Mouse (Mus musculus): Measurements from ENCODE around the gene Gm11273. TPM values are rescaled to one million over a fixed set of nuclear protein-coding genes. Genes with fewer than 3 reads are reported as not detected.
A peak's percentile ranks its signal among the peaks of the same experiment; 100 is the strongest.
"Not testable (repeated sequence)": the region's sequence is repeated elsewhere in the genome, so short reads cannot be mapped to it uniquely, and the experiment has no call there.

Gm11273 gene
- 10 to 100 TPM; 60.5 to 66.3 TPM for total RNA-seq (2021)
- long read RNA-seq, experiment 1, transcript Gm11273-201 (1 exons, 390 nt), result major isoform, 68 of 68 reads
- long read RNA-seq, experiment 1, partial matches to known transcripts, result 0 of 68 reads
- long read RNA-seq, experiment 1, other reads (novel, unspliced or antisense), result 0 of 68 reads
- long read RNA-seq, experiment 2, transcript Gm11273-201 (1 exons, 390 nt), result major isoform, 68 of 68 reads
- long read RNA-seq, experiment 2, partial matches to known transcripts, result 0 of 68 reads
- long read RNA-seq, experiment 2, other reads (novel, unspliced or antisense), result 0 of 68 reads

DNA sequence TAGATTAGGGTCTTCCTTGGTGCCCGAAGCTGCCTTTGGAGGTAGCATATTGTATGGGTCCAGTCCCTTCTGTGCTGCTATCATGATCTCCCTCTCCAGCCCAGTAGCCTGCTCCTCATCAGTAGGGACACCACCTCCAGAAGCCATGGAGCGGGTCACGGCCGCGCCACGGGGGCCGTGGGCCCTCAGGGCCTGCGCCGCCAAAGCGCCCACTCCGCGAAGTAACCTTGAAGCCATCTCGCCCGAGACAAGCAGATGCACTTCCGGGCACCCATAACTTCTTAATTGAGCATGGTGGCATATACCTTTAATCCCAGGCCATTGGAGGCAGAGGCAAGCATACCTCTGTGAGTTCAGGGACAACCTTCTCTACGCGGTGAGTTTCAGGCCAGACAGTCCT, at the start of gene Gm11273:
Gene Gm11273 (minus strand): TSS at position 237 of the 400 bp plus-strand sequence.
- not testable (repeated sequence) for DNase-seq (ENCODE audit: low spot score in 2 of 2)

DNA sequence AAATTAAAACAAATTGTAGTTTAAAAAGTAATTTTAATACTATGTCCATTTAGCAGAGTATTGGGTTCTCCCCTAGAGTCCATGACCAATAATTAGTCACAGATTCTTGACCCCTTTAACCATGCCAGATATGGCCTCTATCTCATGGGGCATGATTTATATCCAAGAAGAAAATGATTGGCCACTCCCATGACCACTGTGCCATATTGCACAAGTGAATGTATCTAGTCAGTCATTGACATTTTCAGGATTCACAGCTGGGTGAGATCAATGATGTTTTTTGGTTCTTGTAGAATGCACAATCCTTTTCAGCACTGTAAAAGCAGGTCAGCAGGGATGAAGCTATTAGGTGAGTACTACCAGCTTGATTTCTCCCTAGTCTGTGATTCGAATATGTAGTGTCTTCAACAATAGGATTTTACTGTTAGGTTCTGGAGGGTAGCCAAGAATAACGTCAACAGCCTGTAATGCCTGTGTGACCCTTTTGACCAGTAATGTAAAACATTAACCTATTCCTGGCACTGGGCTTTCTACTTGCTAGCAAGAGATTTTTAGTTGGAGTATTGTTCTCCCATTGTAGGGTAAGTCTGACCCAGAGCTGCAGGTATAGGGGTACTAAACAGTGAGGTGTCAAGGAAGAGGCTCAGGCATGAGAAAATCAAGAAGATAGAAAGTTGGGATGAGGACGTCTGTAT, 49.3 kb upstream of the Gm11273 start:
- no peak for DNase-seq (ENCODE audit: low spot score in 2 of 2)

DNA sequence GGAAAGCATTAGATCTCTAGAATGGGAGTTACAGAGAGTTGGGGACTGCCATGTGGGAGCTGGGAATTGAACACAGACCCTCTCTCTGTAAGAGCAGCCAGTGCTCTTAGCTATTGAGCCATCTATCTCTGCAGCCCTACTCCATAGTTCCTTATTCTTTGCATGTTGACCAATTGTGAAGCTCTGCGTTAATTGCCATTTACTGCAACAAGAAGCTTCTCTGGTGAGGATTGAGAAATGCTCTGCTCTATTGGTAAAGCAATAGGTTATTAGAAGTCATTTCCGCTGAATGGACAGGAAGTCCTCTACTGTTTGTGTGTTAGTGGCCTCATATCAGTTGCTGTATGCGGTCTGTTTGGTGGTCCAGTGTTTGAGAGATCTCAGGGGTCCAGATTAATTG, 48.3 kb upstream of the Gm11273 start:
- DNase-seq (ENCODE audit: low spot score in 2 of 2), result no peak

DNA sequence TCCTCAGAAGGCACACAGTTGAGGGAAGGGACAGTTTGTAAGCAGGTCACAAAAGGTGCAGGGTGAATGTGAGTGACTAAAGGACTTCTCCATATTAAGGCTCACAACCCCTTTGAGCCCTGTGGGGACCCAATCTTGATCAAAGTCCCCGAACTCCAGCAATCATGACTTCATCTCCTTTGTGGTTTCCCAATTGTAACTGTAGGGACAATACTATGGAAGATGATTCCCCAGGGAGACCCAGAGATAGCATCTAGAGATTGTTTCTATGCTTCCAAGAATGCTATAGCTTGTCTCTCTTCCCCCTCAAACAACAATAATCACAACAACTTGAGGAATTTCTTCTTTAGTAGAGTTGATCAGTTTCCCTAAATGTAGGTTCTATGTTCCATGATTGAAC, 41.5 kb upstream of the Gm11273 start, which contains the start of gene Olfr1366:
Gene Olfr1366 (minus strand): TSS at position 101 of the 400 bp plus-strand sequence.
- no peak for DNase-seq (ENCODE audit: low spot score in 2 of 2)

DNA sequence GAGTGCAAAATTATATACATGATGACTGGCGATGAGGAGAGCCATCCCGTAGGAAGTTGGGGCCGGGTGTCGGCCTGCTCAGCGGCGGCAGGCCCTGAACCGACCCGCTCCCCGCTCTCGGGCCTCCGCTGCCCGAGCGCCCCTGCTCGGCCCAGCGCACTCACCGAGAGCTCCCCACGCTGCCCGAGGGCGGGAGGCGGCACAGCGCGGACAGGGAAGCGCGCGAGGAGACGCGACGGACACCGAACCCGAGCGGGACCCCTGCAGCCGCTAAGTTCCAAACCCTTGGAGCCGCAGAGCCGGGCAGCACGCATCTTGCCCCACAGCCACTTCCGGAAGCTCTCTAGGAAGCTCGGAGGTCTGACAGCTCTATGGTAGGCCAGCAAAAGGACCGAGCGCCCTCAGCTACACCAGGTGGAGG, 29.6 kb upstream of the Gm11273 start, which contains the start of gene Zkscan8:
Gene Zkscan8 (minus strand): TSS at position 340 of the 421 bp plus-strand sequence.
- peak; percentile 85 to 88 for DNase-seq (ENCODE audit: low spot score in 2 of 2)

- DNase-seq (ENCODE audit: low spot score in 2 of 2), result no peak
Observed at GRCm38 (mm10) chr13:21530136-21530535, 28.9 kb upstream of the Gm11273 start.

- DNase-seq (ENCODE audit: low spot score in 2 of 2), result peak; percentile 67 to 80
Observed at GRCm38 (mm10) chr13:21506221-21506649, 5.0 kb upstream of the Gm11273 start.

DNA sequence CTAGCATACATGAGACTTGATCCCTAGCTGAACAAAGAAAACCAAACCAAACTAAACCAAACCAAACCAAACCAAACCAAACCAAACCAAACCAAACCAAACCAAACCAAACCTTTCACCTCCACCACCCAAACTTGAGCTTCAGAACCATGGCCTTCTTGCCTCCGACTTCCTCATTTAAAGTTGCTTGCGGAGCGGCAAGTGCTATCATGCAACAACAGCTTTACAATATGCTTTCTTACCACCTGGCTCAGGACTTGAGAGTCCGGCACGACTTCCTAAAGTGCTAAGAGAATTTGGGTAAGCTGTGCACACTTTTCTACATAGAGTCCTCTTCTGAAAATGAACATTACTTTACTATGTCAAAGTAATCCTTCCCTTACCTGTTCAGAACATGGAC, 1.1 kb upstream of the Gm11273 start:
- DNase-seq (ENCODE audit: low spot score in 2 of 2), result no peak

- DNase-seq (ENCODE audit: low spot score in 2 of 2), result no peak
Observed at GRCm38 (mm10) chr13:21495080-21495479, 6.1 kb downstream of the Gm11273 start, which contains the start of gene AK157302. TSS of gene AK157302 (plus strand) at chr13:21495223.

DNA sequence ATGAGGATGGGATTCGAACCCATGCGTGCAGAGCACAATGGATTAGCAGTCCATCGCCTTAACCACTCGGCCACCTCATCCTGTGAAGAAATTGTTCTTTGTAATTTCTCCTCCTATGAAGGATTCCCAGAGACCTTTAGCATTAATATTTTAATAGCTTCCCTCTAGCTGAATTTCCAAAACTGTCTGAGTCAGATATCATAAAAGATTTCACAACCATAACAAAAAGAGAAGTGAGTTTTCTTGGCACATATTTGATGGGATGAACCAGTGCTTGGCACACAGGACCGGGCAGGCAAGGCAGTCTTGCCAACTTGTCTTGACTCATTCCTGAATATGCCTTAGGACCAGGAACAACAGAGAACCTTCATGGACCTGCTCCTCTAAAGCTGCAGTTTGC, 8.4 kb downstream of the Gm11273 start:
- no peak for DNase-seq (ENCODE audit: low spot score in 2 of 2)

DNA sequence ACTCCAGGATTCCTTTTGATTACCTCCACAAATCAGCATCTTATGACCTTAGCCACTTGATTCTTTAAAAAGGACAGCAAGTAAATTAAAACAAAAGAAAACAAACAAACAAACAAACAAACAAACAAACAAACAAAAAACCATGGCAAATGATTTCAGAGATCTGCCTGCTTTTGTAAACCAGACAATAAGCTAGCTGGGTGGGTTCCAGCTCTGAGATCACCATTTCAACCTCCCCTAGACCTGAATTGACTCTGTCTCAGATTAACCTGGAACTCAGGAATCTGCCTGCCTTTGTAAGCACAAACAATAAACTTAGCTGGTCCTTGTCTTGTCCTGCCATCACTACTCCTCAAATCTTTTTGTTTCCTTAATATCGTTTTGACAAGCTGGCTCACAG, 14.3 kb downstream of the Gm11273 start:
- no peak for DNase-seq (ENCODE audit: low spot score in 2 of 2)

DNA sequence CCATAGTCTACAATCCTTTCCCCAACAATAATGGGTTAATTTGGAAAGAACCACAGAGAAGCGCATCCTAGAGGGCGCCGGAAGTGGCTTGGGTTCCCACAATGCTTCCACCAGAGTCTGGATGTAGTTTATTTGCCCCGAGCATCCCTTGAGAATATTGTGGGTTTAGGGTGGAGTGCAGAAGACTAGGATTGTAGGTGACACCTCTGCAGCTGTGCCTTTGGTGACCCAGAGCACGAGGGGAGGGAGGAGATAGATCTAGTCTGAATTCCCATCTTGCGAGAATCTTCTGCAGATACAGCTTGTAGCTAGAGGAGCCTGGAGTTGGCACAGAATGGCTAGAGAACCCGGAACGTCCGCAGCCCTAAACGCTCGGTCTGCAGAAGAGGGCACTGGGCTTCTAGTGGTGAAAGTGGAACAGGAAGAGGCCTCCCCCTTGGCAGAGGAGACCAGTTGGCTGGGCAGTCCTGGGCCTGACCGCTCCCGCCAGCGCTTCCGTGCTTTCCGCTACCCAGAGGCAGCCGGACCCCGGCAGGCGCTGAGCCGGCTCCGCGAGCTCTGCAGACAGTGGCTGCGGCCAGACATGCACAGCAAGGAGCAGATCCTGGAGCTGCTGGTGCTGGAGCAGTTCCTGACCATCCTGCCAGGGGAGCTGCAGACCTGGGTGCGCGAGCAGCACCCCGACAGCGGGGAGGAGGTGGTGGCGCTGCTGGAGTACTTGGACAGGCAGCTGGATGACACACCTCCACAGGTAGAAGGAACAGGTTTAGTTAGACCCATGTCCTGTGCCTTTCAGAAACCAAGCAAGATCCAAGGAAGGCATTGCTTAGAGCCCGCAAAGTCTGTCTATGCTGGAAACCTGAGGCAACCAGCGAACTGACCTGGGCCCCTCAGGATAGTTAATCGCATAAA, 22.2 kb downstream of the Gm11273 start, which contains the start of the genes Zkscan4 and Gm10065:
Gene Zkscan4 (plus strand): TSS at position 149 of the 912 bp plus-strand sequence.
Gene Gm10065 (minus strand): TSS at position 683 of the 912 bp plus-strand sequence.
- DNase-seq (ENCODE audit: low spot score in 2 of 2), result peak; percentile 78 to 82

- no peak for DNase-seq (ENCODE audit: low spot score in 2 of 2)
Observed at GRCm38 (mm10) chr13:21472427-21472826, 28.8 kb downstream of the Gm11273 start.

DNA sequence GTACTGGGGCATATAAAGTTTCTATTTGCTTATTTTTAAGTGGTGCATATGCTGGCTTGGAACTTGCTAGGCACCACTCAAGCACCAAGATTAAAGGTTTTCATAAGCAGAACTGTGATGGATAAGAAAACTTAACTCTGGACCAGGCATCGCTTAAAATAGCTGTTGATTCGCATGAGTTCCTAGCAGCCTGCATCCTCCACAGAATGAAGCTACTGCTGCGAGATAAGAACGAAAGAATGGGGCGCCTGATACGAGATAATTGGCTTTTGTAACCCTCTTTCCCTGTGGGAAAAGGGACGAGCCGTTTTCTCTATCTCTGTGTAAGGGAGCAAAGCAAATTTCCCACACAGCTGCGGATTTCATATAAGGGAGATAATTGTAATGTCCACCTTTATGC, 32.1 kb downstream of the Gm11273 start:
- no peak for DNase-seq (ENCODE audit: low spot score in 2 of 2)

DNA sequence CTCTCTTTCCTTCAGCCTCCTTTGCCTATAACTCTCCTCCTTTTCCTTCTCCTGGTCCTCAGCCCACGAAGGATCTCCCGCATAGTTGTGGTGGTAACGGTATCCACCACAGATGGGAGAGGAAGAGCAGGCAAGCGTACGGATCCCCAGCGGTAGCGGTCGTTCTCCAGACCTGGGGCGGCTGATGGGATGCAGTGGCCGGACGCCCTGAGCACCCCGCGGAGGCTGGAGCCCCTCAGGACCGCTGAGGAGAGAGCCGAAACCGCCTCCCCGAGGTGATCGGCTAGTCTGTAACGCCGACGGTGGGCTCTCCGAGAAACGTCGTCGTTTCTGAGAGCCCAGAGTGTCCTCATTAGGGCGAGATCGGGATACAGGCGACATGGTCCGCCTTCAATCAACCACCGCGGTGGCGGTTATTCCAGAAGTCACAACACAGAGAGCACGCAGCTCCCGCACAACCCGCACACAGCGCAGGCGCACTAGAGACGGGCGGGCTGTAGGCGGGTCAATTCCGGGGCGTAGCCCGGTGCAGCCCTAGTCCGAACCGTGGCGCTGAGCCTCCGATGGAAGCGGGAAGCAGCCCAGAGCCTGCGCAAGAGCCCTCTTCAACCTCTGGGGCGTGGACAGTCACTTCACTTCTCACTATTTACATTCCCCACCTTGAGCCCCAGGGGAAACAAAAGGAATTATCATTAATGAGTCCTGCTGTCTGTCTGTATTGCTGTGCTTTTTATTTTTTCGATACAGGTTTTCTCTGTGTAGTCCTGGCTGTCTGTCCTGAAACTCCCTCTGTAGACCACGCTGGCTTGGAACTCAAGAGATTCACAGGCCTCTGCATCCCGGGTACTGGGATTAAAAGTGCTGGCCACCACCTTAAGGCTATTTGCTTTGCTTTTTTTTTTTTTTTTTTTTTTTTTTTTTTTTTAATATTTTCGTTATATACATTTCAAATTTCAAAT, 32.9 kb downstream of the Gm11273 start, which contains the start of gene Nkapl:
Gene Nkapl (minus strand): TSS at position 449 of the 959 bp plus-strand sequence.
- DNase-seq (ENCODE audit: low spot score in 2 of 2), result peak; percentile 81

DNA sequence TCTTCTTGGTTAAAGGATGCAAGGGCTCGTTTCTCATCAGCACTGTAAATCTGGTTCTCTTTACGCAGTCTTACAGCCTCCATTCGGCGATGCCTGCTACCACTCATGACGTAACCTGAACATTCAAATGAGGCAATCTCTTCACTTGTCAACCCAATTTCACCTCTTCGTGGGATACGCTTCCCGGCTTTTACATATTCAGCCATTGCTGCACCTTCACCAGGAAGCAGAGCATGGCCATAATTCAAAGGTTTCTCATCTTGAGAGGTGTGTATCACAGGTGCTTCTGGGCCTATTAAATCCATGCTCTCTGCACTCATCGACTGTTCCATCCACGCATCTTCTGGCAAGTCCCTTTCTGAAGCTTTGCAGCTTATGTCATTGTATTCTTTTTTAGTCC, 33.9 kb downstream of the Gm11273 start:
- DNase-seq (ENCODE audit: low spot score in 2 of 2), result no peak

- not testable (repeated sequence) for DNase-seq (ENCODE audit: low spot score in 2 of 2)
Observed at GRCm38 (mm10) chr13:21462516-21462915, 38.7 kb downstream of the Gm11273 start.

DNA sequence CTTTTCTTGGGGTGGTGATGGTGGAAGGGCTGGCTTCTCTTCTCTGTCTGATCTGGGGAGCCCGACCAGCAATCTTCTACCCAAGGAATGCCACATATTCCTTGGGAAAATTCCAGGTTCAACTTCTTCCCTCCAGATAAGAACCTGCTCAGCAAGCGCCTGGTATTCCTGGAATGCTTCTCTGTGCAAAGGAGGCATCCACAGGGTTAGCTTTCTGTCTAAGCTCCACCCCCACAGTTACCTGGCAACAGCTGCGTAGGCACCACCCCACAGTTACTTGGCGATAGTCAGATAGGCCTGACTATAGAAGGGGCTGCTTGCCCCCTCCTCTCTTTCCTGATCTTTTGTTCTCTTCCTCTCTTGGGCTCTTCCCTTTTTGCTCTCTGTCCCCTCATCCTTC, 44.9 kb downstream of the Gm11273 start:
- no peak for DNase-seq (ENCODE audit: low spot score in 2 of 2)

DNA sequence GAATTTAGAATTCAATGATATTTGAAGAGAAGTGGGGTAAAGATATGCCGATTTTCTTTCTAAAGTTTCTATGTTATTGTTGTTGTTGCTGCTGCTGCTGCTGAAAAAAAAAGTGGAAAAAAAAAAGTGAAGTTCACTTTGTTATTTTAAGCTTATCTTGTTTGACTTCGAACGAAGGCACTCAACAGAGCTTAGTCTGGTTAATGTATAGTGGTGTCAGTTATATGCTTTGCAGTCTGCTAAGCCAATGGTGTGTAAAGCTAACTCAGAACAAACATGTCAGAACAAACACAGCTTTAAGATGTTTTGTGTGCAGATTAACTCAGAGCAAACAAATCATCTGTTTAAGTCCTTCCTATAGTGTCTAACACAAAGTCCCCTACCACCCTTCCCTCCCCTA, 47.1 kb downstream of the Gm11273 start:
- DNase-seq (ENCODE audit: low spot score in 2 of 2), result no peak

DNA sequence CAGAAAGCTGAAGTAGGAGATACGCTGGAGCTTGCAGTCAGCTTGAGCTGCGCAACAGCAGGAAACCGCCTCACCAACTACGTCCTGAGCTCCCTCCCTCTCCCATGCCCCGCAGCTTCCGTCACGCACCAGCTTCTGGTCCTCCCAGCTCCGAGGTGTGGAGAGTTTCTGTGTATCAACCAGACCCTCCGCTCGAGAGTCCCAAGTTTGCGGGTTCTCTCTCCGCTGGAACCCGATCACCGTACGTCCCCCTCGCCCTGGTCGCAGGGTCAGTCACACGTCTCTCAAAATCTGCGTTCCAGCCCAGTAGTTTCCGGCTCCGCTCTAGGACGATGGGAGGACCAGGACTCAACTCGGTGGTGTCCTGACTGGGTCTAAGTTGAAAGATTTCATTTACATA, 47.8 kb downstream of the Gm11273 start, which contains the start of gene Zscan26:
Gene Zscan26 (minus strand): TSS at position 282 of the 400 bp plus-strand sequence.
- peak; percentile 83 to 87 for DNase-seq (ENCODE audit: low spot score in 2 of 2)
